Mouse (Mus musculus) urinary bladder, postnatal 4 days (tissue): ENCODE results near the gene March9.
A peak's percentile ranks its signal among the peaks of the same experiment; 100 is the strongest.

Experiments used
- DNase-seq, 2 experiments: peaks; one replicate each; pipeline ENCODE4 v3.0.0; 2021 to 2022; ENCODE audit warnings: low spot score in 2 of 2

March9 gene

DNA sequence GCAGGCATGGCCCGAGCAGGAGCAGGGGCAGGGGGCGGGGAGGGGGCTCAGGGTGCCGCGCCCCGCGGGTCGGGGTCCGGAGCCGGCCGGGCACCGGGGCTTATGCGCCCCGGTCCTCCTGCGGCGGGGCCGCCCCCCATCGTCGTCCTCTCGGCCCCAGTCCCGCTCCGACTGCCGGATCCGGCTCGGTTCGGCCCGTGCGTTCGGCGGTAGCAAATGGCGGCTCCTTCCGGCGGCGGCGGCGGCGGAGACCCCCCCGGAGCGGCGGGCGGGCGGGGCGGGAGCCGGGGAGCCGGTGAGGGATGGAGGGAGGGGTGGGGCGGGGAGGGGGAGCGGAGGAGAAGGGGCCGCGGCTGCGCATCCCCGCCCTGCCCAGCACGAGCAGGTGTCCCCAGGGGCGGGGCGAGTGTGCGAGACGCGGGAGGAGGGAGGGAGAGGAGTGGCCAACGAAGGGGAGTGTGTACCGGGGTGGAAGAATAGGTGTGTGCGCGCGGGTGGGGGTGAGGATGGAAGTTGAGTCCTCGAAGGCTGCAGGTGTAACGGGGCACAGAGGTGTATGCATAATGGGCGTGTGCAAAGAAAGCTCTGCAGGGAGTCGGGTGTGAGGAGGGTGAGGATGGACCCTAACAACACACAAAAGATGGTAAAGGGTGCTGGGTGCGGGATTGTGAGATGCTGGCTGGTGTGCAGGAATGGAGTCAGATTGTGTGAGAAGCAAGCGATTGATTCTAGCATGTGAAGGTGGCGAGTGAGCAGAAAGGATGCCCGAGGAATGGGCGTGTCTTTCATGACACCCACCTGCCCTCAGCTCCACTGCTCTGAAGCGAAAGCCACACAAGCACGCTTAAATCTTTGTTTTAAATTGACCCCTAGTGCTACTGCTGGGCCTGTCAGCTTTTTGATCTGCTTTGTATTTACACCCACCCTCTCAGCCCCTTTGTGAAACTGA, at the start of gene March9:
March9 (minus strand) TSS at position 217 of the 949 bp plus-strand sequence.
- DNase-seq, result peak in 1 of 2 experiments; percentile 52

DNA sequence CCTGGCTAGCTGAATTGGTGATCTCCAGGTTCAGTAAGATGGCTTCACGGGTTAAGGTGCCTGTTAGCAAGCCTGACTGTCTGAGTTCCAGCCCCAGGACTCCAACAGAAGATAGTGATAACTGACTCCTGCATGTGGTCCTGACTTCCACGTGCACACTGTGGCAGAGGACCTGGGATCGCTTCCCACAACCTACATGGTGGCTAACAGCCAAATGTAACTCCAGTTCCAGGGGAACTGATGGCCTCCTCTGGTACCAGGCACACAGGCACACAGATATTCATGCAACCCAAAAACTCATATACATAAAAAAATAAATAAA, 48.2 kb upstream of the March9 start:
- DNase-seq, result no peak

DNA sequence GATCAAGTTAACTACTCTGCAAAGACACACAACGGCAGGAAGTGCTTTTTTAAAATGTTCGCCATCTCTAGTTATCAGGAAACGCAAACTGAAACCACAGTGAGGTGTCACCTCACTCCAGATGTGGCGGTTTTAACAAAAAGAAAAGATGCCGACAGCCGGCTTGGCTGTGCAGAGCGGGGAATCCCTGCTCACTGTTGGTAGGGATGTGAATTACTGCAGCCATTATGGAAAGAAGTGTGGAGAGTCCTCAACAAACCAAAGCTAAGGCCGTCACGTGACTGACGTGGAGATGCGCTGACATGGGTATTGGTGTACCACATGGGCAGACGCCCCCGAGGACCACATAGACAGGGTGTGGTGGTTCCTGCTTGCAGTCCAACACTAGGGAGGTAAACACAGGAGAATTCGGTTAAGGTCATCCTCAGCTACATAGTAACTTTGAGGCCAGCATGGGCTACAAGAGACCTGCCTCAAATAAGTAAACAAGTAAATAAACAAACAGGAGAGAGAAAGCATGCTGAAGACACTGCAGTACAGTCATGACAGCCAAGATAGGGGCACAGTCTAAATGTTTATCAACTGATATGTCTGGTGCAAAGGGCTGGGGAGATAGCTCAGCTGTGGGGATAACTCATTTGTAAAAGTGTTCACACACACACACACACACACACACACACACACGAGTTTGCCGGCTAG, 47.7 kb upstream of the March9 start:
- no peak for DNase-seq

DNA sequence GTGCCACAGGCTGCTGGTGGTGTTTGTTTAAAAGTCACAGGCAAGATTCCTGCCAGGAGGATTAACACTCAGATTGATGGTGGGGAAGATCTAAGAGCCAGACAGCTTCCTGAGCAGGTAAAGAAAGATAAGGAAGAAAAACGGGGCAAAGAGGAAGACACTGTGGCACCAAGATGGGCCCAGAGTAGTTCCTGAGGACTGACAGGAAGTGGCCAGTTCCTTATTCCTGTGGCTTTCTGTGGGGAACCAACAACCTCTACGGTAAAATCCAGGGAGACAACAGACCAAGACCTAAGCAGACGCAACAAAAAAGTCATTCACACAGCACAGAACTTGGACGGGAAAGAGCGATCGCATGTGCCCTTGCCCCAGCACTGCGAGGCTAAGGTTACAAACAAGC, 43.6 kb upstream of the March9 start:
- DNase-seq, result no peak

DNA sequence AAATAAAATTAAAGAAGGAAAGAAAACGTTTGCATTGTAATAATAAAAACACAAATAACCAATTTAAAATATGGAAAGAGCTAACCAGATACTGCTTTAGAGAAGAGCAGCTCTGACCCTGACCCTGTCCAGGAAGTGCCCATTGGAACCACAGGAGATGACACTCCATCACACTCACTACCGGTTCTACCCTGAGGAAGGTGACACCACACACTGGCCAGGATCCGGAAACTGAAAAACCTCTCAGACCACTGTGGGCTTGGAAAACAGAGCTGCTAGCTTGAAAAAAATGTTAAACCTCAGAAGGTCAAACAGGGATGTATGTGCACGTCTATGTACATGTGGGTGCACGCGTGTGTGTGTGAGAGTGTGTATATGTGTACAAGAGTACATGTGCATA, 41.2 kb upstream of the March9 start:
- no peak for DNase-seq

DNA sequence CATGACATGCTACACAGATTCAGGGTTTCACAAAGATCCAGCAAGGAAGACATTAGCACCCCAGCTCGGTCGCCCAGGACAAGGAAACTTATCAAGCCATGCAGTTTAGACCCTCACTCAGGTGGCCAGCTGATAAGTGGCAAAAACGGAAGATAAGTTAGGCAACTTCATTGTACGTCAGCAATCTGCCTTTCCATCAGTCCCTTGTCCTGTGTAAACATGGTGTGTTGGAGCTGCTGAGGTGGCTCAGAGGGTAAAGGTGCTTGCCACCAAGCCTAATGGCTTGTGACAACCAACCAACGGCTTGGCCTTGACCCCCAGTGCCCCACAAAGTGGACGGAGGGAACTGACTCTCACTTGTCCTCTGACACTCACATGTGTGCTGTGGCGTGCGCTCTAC, 40.4 kb upstream of the March9 start:
- no peak for DNase-seq

DNA sequence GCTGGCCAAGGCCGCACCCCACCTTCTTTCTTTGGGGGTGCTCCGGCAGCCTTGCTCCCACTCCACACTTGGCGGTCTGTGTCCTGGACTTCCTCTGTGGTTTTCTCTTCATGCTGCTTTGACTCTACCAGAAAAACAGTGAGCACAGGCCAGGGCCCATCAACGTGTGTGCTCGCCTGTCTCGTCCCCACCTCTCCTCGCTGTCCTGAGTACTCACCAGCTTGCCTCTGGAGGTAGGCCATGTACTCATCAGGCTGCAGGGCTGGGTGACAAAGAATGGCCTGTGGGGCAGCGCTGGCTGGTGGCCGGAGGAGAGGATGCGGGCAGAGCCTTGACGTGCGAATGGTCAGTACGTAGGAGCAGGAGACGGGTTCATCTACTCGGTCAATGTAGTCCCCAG, 39.9 kb upstream of the March9 start:
- DNase-seq, result no peak

DNA sequence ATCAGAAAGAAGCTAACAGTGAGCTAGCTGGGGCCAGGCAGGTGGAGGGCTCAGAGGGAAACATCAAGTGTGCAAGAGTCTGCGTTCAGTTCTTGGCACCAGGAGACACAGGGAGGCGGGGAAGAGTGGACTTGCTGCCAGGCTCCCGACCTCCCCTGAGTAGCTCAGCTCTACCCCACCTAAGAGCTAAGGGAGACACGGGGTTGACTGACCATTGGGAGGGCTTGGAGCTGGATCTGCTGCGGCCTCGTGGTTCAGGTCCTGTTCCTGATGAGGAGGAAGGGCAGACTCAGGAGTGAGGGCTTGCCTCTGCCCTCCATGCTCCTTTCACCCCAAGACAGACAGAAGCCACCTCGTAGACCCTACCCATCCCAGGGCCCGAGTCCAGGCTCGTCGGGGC, 39.2 kb upstream of the March9 start:
- no peak for DNase-seq

DNA sequence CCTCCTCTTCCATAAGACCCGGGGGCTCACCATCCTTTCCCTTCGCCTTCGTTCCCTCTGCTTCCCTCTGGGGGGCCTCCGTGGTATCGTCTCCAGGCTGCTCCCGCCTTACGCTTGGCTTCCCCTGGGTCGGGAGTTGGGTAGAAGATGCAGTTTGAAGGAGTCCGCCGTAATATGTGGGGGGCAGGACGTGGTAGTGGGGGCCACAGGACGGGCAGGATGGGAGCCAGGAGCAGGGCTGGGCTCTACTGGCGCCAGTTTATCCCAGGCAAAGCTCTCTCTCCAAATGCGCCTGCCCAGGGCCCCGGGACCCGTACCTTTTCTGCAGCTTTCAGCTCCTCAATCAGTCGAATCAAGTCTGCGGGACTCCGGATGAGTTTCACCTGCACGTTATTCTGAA, 38.5 kb upstream of the March9 start:
- DNase-seq, result no peak

DNA sequence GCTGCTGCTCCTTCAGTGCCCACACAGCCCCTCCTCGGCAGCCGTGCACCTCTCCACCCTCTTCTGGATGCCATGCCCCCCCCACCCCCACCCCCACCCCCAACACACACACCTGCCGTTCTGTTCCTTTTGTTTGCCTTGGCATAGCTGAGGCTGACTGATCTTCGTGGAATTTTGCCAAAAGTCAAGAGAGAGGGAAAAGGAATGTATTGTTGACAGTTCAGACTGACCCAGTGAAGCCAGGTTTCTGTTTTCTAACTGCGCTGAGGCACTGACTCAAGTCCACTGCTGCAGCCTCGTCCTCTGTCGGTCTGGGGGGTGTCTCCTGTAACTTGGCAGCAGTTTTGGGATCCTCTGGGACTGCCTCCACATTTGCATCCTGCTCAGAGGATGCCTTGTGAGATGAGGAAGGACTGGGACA, 34.4 kb upstream of the March9 start:
- no peak for DNase-seq

DNA sequence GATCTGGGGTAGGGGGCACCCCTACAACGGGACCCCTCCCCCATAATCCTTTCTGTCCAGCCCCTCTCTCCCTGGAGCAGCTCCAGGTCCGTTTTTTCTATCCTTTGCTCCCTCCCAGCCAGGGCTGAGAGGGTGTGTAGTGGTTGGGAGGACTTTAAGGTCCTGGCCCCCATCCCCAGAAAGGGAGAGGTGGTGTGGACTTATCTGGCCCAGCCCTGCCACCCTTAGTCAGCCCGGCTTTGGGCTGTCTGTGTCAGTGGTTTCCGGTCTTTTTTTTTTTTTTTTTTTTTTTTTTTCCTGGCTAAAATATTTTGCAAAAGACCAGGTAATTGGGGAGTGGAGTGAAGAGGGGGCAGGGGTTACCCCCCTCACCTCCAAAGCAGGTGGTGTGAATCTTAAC, 32.8 kb upstream of the March9 start:
- DNase-seq, result no peak

DNA sequence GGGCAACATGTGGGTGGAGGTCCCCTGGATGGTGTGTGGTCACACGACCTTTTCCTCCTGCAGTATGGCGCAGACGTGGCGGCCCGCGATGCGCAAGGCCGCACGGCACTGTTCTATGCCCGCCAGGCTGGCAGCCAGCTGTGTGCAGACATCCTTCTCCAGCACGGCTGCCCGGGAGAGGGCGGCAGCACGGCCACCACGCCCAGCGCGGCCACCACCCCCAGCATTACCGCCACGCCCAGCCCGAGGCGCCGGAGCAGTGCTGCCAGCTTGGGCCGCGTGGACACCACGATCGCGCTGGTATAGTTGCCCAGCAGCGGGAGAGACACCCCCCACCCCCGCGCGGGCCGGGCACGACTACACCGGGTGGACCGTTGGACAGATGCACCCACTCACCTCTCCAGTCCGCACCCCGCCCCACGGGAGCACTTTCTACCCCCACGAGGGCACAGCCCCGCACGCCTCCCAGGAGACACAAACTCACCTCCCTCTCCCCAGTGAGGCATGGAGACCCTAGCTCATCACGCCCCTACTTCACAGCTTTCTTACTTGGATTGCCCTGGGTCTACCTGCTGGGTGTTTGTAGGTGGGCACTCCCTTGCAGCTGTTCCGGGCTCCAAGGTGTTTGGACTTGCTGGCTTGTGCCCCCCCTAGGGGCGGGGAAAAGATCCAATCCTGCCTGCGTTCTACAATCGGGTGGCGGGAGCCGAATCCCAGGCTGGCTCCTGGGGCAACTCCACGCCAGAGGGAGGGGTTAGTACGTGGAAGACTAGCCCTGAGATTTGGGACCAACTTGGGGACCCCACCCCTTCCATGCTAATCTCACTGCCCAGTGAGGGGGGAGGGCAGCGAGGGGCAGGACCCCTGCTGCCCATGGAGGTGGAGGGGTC, 31.8 kb upstream of the March9 start:
- no peak for DNase-seq

DNA sequence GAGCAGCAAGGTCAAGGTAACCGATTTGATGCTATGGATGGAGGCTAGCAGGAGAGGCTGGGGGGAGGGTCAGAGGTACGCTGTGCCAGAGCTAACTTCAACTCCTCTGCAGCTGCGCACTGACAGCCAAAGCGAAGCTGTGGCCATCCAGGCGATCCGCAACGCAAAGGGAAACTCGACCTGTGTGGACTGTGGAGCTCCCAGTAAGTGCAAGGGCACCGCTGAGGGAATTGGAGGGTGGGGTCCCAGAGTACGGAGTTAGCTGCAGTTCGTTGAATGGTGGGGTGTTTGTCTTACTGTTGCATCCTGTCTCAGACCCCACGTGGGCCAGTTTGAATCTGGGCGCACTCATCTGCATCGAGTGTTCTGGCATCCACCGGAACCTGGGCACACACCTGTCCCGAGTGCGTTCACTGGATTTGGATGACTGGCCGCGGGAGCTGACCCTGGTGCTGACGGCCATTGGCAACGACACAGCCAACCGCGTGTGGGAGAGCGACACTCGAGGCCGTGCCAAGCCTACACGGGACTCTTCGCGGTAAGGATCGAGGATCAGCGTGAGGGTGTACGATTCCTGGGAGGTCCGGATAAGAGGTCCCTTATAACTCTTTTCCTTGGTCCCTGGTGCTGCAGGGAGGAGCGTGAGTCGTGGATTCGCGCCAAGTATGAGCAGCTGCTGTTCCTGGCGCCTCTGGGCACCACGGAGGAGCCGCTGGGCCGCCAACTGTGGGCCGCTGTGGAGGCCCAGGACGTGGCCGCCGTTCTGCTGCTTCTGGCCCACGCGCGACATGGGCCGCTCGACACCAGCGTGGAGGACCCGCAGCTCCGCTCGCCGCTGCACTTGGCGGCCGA, 30.8 kb upstream of the March9 start:
- DNase-seq, result no peak

DNA sequence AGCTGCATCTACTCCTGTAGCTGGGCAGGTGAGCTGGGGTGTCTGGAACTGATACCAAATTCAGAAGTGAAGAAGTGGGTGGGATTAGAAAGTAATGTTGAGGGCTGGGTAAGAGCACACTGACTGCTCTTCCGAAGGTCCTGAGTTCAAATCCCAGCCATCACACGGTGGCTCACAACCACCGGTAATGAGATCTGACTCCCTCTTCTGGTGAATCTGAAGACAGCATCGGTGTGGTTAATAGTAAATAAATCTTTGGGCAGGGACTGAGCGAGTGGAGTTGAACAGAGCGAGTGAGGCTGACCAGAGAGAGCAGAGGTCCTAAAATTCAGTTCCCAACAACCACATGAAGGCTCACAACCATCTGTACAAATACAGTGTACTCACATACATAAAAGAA, 25.6 kb upstream of the March9 start:
- DNase-seq, result no peak

DNA sequence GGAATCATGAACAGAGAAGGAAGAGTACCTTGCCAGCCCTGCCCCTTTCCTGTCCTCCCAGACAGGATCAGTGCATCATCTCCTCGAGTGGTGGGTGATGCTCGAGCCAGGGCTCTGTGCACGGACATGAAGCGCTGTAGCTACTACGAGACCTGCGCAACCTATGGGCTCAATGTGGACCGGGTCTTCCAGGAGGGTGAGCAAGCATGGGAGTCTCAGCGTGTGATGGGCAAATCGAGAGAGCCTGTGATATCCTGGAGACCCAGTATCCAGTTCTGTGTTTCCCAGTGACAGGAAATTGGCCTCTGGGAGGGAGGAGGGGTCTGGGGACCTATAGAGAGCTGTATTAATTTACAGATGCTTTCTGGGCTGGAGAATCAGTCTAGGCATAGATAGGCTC, 25.1 kb upstream of the March9 start:
- no peak for DNase-seq

DNA sequence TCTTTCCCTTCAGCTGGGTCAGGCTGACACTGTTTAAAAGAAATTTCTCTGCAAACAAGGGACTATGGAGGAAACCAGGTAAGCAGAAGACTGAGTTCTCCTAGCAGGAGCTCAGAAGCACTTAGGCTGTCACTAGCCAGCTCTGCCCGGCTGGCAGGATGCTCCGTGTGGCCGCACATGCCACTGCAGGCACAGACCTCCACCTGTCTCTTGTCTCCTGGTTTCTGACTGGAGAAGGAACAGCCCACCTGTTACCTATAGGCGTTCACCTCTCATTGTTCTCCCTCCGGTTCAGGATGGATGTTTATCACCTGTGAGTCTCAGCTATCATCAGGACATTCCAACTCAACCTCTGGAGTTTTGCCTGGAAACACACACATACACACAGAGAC, 23.9 kb upstream of the March9 start:
- DNase-seq, result no peak

DNA sequence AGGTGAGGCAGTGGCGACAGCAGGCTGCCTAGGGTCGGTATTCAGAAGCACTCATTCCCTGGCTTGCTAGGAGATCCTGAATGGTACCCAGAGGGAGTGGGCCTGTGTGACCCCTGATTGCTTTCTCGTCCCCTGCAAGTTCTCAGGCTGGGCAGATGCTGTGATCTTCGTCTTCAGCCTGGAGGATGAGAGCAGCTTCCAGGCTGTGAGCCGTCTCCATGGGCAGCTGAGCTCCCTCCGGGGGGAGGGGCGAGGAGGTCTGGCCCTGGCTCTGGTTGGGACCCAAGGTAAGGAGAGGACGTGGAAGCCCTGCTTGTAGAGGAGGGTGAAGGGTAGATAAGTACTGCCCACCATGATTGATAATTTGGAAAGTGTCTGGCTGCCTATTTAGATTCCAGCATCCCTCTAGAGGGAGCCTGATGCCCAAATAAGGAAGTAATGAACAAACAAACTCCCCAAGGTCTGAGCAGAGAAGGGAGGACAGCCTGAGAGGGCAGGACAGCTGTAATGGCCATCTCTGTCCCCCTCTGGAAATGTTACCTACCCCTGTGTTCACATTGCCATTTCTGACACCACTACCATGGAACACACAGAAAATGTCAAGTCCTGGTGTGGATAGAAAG, 23.4 kb upstream of the March9 start:
- no peak for DNase-seq

DNA sequence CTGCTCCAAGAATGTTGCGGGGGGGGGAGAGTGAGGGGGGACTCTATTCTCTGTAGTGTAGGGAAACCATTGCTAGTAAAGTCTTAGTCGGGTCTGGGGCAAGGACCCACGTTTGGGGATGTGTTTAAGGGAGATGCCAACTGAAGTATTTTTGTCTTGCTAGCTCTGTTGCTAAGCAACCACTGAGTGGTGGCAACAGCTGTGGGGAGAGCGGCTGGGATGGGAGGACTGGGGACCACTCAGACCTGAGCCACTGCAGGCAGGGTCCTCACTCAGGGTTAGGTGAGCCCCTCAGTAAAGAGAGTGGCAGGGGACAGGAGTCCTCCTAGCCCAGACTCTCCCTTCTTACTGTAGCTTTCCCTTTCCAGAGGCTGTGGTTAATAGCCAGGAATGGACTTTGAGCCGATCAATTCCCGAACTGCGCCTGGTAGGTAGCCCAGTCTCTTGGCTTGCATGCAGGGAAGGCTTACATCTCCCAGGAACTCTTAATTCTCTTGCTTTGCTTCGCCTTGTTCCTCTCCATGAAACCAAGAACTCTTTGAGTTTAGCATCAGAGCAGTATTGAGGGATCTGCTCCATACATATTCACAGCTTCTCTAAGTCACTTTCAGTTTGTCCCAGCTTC, 22.1 kb upstream of the March9 start:
- no peak for DNase-seq

DNA sequence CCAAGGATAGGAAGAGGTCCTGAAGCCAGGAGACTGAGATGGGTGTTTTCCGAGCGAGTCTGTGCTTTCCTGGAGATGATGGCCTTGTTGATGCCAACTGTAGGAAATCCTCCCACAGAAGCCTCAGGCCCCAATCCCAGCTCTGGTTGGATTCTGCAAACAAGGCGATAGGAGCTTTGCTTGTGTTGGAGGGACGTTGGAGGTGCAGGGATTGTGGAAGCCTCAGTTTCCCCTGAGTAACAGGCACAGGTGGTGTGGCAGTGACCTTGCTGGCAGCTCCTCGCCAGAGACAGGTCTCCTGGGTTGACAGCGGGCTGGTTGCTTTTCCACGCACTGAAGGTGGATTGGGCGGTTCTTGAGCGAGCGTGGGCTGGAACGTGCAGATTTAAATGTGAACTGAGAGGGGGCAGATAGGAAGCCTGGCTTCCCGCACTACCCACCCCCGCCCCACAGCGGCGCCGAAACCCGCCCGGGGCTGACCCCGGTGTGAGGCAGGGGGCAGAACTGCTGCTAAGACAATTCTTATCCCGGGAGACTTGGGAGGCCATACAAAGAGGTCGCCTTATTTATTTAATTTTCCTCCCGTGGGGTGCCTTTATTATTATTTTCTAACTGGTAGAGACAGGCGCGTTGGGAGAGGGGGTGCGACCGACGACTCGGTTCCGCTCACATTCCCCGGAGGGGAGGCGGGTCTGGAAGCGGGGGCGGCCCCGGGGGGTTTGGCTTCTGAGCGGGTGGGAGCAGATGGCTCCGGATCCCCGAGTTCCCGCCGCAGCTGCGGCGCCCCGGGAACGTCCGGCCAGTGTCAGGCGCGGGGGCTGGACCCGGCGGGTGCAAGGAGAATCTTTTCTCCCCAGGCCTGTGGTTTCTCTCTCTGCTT, 21.2 kb upstream of the March9 start:
- DNase-seq, result no peak
